Mouse (Mus musculus) fibroblast of lung, adult 2 months (primary cell): ENCODE data around the gene Tspan5.

Experiments used
- DNase-seq: peaks from one replicate; pipeline ENCODE4 v3.0.0-alpha.2; 2011; ENCODE audit warnings: low read depth

The Tspan5 gene

GRCm38 (mm10) chr3:138807795-138808194, 65.8 kb downstream of the Tspan5 start:
- no peak for DNase-seq

- DNase-seq, result no peak
Measured at GRCm38 (mm10) chr3:138809509-138809908, 67.5 kb downstream of the Tspan5 start.

- no peak for DNase-seq
Measured at GRCm38 (mm10) chr3:138812565-138812964, 70.6 kb downstream of the Tspan5 start.

- DNase-seq, result no peak
Measured at GRCm38 (mm10) chr3:138813139-138813810, 71.3 kb downstream of the Tspan5 start.

GRCm38 (mm10) chr3:138814457-138814856, 72.5 kb downstream of the Tspan5 start:
- no peak for DNase-seq

- peak; percentile 75 for DNase-seq
Measured at GRCm38 (mm10) chr3:138815127-138815837, 73.3 kb downstream of the Tspan5 start.

GRCm38 (mm10) chr3:138816888-138817656, 75.1 kb downstream of the Tspan5 start:
- DNase-seq, result peak; percentile 40

- DNase-seq, result no peak
Measured at GRCm38 (mm10) chr3:138819862-138820261, 77.9 kb downstream of the Tspan5 start.

- DNase-seq, result no peak
Measured at GRCm38 (mm10) chr3:138820296-138820695, 78.3 kb downstream of the Tspan5 start.

GRCm38 (mm10) chr3:138821886-138822445, 80.0 kb downstream of the Tspan5 start:
- no peak for DNase-seq

- DNase-seq, result no peak
Measured at GRCm38 (mm10) chr3:138823857-138824256, 81.9 kb downstream of the Tspan5 start.

- DNase-seq, result no peak
Measured at GRCm38 (mm10) chr3:138825296-138825695, 83.3 kb downstream of the Tspan5 start.

GRCm38 (mm10) chr3:138826243-138826800, 84.3 kb downstream of the Tspan5 start:
- no peak for DNase-seq

GRCm38 (mm10) chr3:138832827-138833517, 91.0 kb downstream of the Tspan5 start:
- DNase-seq, result no peak

- no peak for DNase-seq
Measured at GRCm38 (mm10) chr3:138834174-138834573, 92.2 kb downstream of the Tspan5 start.

- no peak for DNase-seq
Measured at GRCm38 (mm10) chr3:138836937-138837336, 94.9 kb downstream of the Tspan5 start.

- no peak for DNase-seq
Measured at GRCm38 (mm10) chr3:138837651-138838050, 95.7 kb downstream of the Tspan5 start.

GRCm38 (mm10) chr3:138839656-138840055, 97.7 kb downstream of the Tspan5 start:
- no peak for DNase-seq

- DNase-seq, result no peak
Measured at GRCm38 (mm10) chr3:138841288-138841687, 99.3 kb downstream of the Tspan5 start.

GRCm38 (mm10) chr3:138843180-138843579, 101.2 kb downstream of the Tspan5 start:
- no peak for DNase-seq

- no peak for DNase-seq
Measured at GRCm38 (mm10) chr3:138843641-138844040, 101.6 kb downstream of the Tspan5 start.

- no peak for DNase-seq
Measured at GRCm38 (mm10) chr3:138845820-138846219, 103.8 kb downstream of the Tspan5 start.
